In the genomic region with DNA sequence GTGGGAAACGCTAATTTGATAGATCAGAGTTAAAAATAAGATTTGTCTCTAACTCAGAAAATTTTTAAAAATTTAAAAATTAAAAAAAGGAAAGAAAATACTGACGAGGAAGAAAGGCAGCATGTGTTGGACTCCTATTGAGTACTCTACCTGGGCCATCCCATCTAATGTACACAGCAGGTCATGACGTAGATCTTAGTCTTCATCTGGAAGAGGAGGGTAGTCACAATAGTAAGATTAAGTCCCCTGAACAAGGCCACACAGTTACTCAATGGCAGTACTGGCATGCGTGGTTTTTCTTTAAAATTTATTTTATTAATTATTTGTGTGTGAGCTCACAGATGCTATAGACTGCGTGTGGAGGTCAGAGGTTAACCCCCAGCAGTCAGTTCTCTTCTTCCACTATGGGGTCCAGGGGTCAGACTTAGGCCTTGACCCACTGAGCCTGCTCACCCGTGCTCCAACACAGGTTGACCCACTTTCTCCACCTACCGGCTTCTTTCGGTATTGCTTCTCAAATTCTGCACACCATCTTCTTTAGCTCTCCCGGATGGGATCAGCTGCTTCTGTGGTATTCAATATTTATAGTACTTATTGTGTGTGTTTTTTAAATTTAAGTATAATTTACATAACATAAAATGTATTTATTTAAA, we compare ENCODE assay signal across 9 mouse cellular contexts. TPM values are rescaled to one million over a fixed set of nuclear protein-coding genes. Genes with fewer than 3 reads are reported as not detected.
DNase-seq lines count a peak whose midpoint lies in the region; ATAC-seq and TF ChIP-seq lines count a peak whose summit lies in the region.
"Had no signal": no experiment of that assay in that cellular context is flagged by ENCODE, and none has a peak within 500 bp of the region (broad histone marks: within the 10 kb centered on the region; RNA-seq: fewer than 3 reads in every experiment).

No protein-coding gene starts in this region.

- peak; percentile 63 for ATAC-seq in forebrain, embryonic 12.5 days (ENCODE audit: low FRiP score)
- ATAC-seq in hindbrain, embryonic 16.5 days: peak; percentile 30; the same call in 1 of the 2 replicates
- ATAC-seq in limb, embryonic 13.5 days (ENCODE audit: low FRiP score, low read depth): peak; percentile 43; the same call in 1 of the 2 replicates
- ATAC-seq in stomach, postnatal 0 days (ENCODE audit: low FRiP score, low TSS enrichment): peak; percentile 45; the same call in 1 of the 2 replicates

- H3K27ac ChIP-seq in forebrain, embryonic 12.5 days: no peak overlapping the region
- H3K27ac ChIP-seq in hindbrain, embryonic 16.5 days (ENCODE audit: low read depth, low read length): no peak overlapping the region
- H3K27ac ChIP-seq in limb, embryonic 13.5 days: no peak overlapping the region
- H3K27ac ChIP-seq in stomach, postnatal 0 days (replicated peaks): no peak overlapping the region
- H3K27ac ChIP-seq: embryonic facial prominence, embryonic 15.5 days had no signal

- peak; percentile 64 to 65 for DNase-seq in right cerebral cortex, adult 2 months (ENCODE audit: low spot score in 2 of 2)
- no peak for DNase-seq in right cerebral cortex, postnatal 36 days (ENCODE audit: low spot score in 2 of 2)
- peak; percentile 65 for DNase-seq in c-Kit-positive CD71-positive TER-119-negative erythroid progenitor cells, embryonic 14.5 days (ENCODE audit: low read depth)
- peak; percentile 11 to 38 for DNase-seq in monocyte, adult 2 months (ENCODE audit: low read depth in 1 of 2, low spot score in 2 of 2)
- DNase-seq in stomach, postnatal 0 days (ENCODE audit: low spot score): peak; percentile 63

- TF ChIP-seq CTCF in stomach, postnatal 0 days (IDR thresholded peaks at IDR 0.05; ENCODE audit: low read depth): peak; percentile 74

- no peaks in the 10 kb centered on the region for H3K4me1 ChIP-seq in forebrain, embryonic 12.5 days
- no peaks in the 10 kb centered on the region for H3K4me1 ChIP-seq in hindbrain, embryonic 16.5 days (ENCODE audit: control insufficient read depth, insufficient read depth, low read depth, low read length)
- H3K4me1 ChIP-seq in limb, embryonic 13.5 days: 0 out of 2 replicates have a peak, but pooled peaks cover 4% of the 10 kb centered on the region
- H3K4me1 ChIP-seq in stomach, postnatal 0 days (replicated peaks; ENCODE audit: control insufficient read depth, insufficient read depth): no peaks in the 10 kb centered on the region
- H3K4me1 ChIP-seq: embryonic facial prominence, embryonic 15.5 days had no signal

- H3K27me3 ChIP-seq in forebrain, embryonic 12.5 days: no peaks in the 10 kb centered on the region
- no peaks in the 10 kb centered on the region for H3K27me3 ChIP-seq in hindbrain, embryonic 16.5 days (replicated peaks; ENCODE audit: control insufficient read depth, insufficient read depth, low read length)
- H3K27me3 ChIP-seq in limb, embryonic 13.5 days: no peaks in the 10 kb centered on the region
- H3K27me3 ChIP-seq in stomach, postnatal 0 days (ENCODE audit: control insufficient read depth, insufficient read depth, low read length): no peaks in the 10 kb centered on the region
- H3K27me3 ChIP-seq: embryonic facial prominence, embryonic 15.5 days had no signal

- no peak overlapping the region for H3K4me3 ChIP-seq in forebrain, embryonic 12.5 days (replicated peaks)
- H3K4me3 ChIP-seq in hindbrain, embryonic 16.5 days (ENCODE audit: low read length): no peak overlapping the region
- H3K4me3 ChIP-seq in limb, embryonic 13.5 days: no peak overlapping the region
- H3K4me3 ChIP-seq in stomach, postnatal 0 days (ENCODE audit: low read depth, low read length): no peak overlapping the region
- H3K4me3 ChIP-seq: embryonic facial prominence, embryonic 15.5 days had no signal

- no peak overlapping the region for H3K4me2 ChIP-seq in forebrain, embryonic 12.5 days
- no peak overlapping the region for H3K4me2 ChIP-seq in hindbrain, embryonic 16.5 days (ENCODE audit: low read length)
- no peak overlapping the region for H3K4me2 ChIP-seq in limb, embryonic 13.5 days (replicated peaks)
- no peak overlapping the region for H3K4me2 ChIP-seq in stomach, postnatal 0 days (replicated peaks; ENCODE audit: low read depth)
- H3K4me2 ChIP-seq: embryonic facial prominence, embryonic 15.5 days had no signal

- no peaks in the 10 kb centered on the region for H3K9me3 ChIP-seq in forebrain, embryonic 12.5 days
- no peaks in the 10 kb centered on the region for H3K9me3 ChIP-seq in hindbrain, embryonic 16.5 days (ENCODE audit: control insufficient read depth, low read length)
- no peaks in the 10 kb centered on the region for H3K9me3 ChIP-seq in limb, embryonic 13.5 days
- H3K9me3 ChIP-seq in stomach, postnatal 0 days (ENCODE audit: control insufficient read depth, low read length): no peaks in the 10 kb centered on the region
- H3K9me3 ChIP-seq: embryonic facial prominence, embryonic 15.5 days had no signal

- H3K9ac ChIP-seq in forebrain, embryonic 12.5 days: no peak overlapping the region
- no peak overlapping the region for H3K9ac ChIP-seq in hindbrain, embryonic 16.5 days (ENCODE audit: low read depth, low read length)
- no peak overlapping the region for H3K9ac ChIP-seq in limb, embryonic 13.5 days
- H3K9ac ChIP-seq in stomach, postnatal 0 days (ENCODE audit: low read length): no peak overlapping the region
- H3K9ac ChIP-seq: embryonic facial prominence, embryonic 15.5 days had no signal

- no peaks in the 10 kb centered on the region for H3K36me3 ChIP-seq in forebrain, embryonic 12.5 days (replicated peaks)
- no peaks in the 10 kb centered on the region for H3K36me3 ChIP-seq in hindbrain, embryonic 16.5 days (ENCODE audit: control insufficient read depth, insufficient read depth, low read length)
- no peaks in the 10 kb centered on the region for H3K36me3 ChIP-seq in limb, embryonic 13.5 days
- H3K36me3 ChIP-seq in stomach, postnatal 0 days (ENCODE audit: control insufficient read depth, insufficient read depth, low read length): no peaks in the 10 kb centered on the region
- H3K36me3 ChIP-seq: embryonic facial prominence, embryonic 15.5 days had no signal

- TF ChIP-seq EP300 in stomach, postnatal 0 days (optimal IDR thresholded peaks at IDR 0.05): no peak

- 33% methylated on average over 9 of the region's 9 CpGs for WGBS in forebrain, embryonic 12.5 days
- 44% methylated on average over 9 of the region's 9 CpGs for WGBS in hindbrain, embryonic 16.5 days
- WGBS in limb, embryonic 13.5 days: 46% methylated on average over 9 of the region's 9 CpGs
- WGBS in stomach, postnatal 0 days: 48% methylated on average over 9 of the region's 9 CpGs

RNA-seq across cellular contexts. Expression of a gene that starts 6.0 kb away (rescaled TPM):
- polyA plus RNA-seq in forebrain, embryonic 12.5 days (2016; fragmentation: Nextera tagmentation; extraction: Ambion mirVana): 6.9 and 7.5 TPM in 2 replicates
- polyA plus RNA-seq in hindbrain, embryonic 16.5 days (2015; fragmentation: Nextera tagmentation; extraction: Ambion mirVana): 7.0 TPM in 2 replicates
- polyA plus RNA-seq in limb, embryonic 13.5 days (2015; fragmentation: Nextera tagmentation; extraction: Ambion mirVana): 7.8 and 7.9 TPM in 2 replicates
- 3.0 and 3.3 TPM in 2 replicates for polyA plus RNA-seq in stomach, postnatal 0 days (2015; fragmentation: Nextera tagmentation; extraction: Ambion mirVana)

RNA-seq across cellular contexts. Expression of a gene that starts 20.3 kb away (rescaled TPM):
- 38.7 and 40.2 TPM in 2 replicates for polyA plus RNA-seq in forebrain, embryonic 12.5 days (2016; fragmentation: Nextera tagmentation; extraction: Ambion mirVana)
- 25.3 and 27.9 TPM in 2 replicates for polyA plus RNA-seq in hindbrain, embryonic 16.5 days (2015; fragmentation: Nextera tagmentation; extraction: Ambion mirVana)
- 34.0 and 35.5 TPM in 2 replicates for polyA plus RNA-seq in limb, embryonic 13.5 days (2015; fragmentation: Nextera tagmentation; extraction: Ambion mirVana)
- polyA plus RNA-seq in stomach, postnatal 0 days (2015; fragmentation: Nextera tagmentation; extraction: Ambion mirVana): 21.2 and 22.1 TPM in 2 replicates

Comparison
In these comparisons a context has a peak if more than half of its experiments do, and no peak if none do; other contexts are left out.
1. DNase-seq: peak in right cerebral cortex, adult 2 months (2 of 2), c-Kit-positive CD71-positive TER-119-negative erythroid progenitor cells, embryonic 14.5 days (single experiment), monocyte, adult 2 months (2 of 2) and stomach, postnatal 0 days (single experiment); none in right cerebral cortex, postnatal 36 days (0 of 2).
2. Peak in every context shown above with its lines, with median percentiles within 50 percentile points of each other: ATAC-seq.